Mouse (Mus musculus): Measurements from ENCODE around the gene Nalcn. TPM values are rescaled to one million over a fixed set of nuclear protein-coding genes. Genes with fewer than 3 reads are reported as not detected.
"Not testable (repeated sequence)": the region's sequence is repeated elsewhere in the genome, so short reads cannot be mapped to it uniquely, and the experiment has no call there.

Nalcn gene
- not detected in 2 replicates for polyA plus RNA-seq (2012; ENCODE audit: insufficient read depth, insufficient read length, missing spikeins)

DNA sequence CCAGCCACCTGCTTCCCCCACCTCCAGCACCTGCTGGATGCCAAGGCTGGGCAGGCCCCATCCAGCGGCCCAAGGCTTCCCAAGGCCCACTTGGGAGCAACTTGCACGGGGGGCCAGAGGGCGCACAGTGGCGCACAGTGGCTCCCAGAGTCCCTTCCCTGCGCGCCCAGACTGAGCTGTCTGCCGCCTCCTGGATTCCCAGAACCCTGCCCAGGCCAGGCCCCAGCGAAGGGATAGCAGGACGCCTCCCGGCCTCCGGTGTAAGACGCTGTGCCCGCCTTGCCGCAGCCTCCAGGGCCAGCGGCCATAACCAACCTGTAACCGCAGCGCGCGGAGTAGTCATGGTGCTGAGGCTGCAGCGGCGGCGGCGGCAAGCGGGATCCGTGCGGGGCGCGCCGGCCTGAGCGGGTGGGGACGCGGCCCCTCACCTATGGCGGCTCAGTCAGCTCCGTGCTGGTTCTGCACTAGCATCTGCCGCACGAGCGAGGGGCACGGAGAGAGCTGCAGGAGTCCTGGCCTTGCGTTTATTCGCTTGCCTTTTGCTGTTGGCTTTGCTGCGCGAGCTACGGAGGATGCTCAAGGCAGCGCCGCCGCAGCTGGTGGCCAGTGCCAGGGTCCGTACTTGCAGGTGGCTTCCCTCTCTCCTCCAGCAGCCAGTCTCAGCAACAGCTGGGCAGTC lies at the start of gene Nalcn:
TSS of gene Nalcn (minus strand) at position 644 of the 679 bp plus-strand sequence.
- Histone ChIP-seq H3K4me3 (ENCODE audit: insufficient read depth, low read depth, low read length) (peak within 1 kb of the TSS; percentile 18; the same call in 1 of the 2 replicates), H3K4me1 (ENCODE audit: control insufficient read depth, insufficient read depth, insufficient read length, low read length) (no peaks in the 10 kb centered on the region), H3K27ac (replicated peaks; ENCODE audit: low read depth, low read length) (no peak within 1 kb of the TSS)

DNA sequence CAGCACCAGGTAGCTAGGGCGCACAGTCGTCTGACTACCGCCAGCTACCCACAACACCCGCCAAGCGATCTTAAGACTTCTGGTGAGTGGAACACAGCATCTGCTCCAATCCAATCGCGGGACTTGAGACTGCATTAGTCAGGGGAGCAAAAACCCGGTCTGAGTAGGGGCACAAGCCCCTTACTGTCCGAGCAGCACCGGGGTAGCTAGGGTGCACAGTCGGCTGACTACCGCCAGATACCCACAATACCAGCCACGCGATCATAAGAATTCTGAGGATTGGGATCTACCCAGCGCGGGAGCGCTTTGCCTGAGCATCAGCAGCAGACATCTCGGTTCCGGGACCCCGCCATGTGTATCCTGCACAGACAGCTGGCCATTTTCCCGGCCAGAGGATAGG lies 44.1 kb upstream of the Nalcn start:
- H3K4me1 ChIP-seq (ENCODE audit: control insufficient read depth, insufficient read depth, insufficient read length, low read length); H3K4me3 ChIP-seq (ENCODE audit: insufficient read depth, low read depth, low read length); H3K27ac ChIP-seq (replicated peaks; ENCODE audit: low read depth, low read length): not testable (repeated sequence)

GRCm38 (mm10) chr14:123664451-123664850 lies 37.5 kb upstream of the Nalcn start:
- Histone ChIP-seq H3K4me3 (ENCODE audit: insufficient read depth, low read depth, low read length) (no peak overlapping the region), H3K27ac (replicated peaks; ENCODE audit: low read depth, low read length) (no peak overlapping the region), H3K4me1 (ENCODE audit: control insufficient read depth, insufficient read depth, insufficient read length, low read length) (no peaks in the 10 kb centered on the region)

DNA sequence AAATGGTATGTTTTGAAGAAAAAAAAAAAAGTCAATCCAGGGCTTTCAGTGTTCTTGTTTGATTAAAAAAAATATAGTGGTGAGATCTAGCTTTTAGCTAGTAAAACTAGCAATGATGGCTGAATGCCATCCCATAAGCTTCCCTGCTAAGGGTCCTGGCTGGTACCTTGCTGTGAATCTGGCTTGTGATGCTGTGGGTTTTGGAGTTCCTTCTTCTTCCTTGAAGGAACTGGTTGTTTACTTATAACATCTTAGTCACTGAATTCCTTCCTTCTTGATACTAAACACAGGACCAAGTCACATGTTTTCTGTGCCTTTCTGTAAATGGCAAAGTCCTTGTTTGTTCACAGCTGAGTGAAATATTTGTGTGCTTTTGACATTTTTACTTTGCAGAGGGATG lies 36.3 kb upstream of the Nalcn start:
- H3K27ac ChIP-seq (replicated peaks; ENCODE audit: low read depth, low read length), result no peak overlapping the region
- no peaks in the 10 kb centered on the region for H3K4me1 ChIP-seq (ENCODE audit: control insufficient read depth, insufficient read depth, insufficient read length, low read length)
- H3K4me3 ChIP-seq (ENCODE audit: insufficient read depth, low read depth, low read length), result no peak overlapping the region

DNA sequence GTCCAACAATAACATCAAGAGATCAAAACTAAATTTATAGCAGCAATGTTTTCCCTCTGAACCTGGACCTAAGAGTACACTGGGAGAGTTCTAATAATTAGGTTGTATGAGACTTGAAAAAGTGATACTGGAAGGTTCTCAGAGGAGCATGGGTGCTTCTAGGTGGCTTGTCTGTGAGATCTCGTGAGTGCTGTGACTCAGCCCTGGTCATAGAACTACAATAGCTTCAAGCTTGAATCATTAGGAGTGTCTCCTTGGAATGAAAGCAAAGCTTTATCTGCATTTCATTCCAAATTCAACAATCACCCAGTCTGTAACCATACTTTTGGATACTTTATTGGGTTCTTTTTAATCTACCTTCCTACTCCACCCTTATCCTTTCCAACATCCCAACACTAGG lies 35.4 kb upstream of the Nalcn start:
- Histone ChIP-seq H3K27ac (replicated peaks; ENCODE audit: low read depth, low read length) (no peak overlapping the region), H3K4me1 (ENCODE audit: control insufficient read depth, insufficient read depth, insufficient read length, low read length) (no peaks in the 10 kb centered on the region), H3K4me3 (ENCODE audit: insufficient read depth, low read depth, low read length) (no peak overlapping the region)

- Histone ChIP-seq H3K27ac (replicated peaks; ENCODE audit: low read depth, low read length) (no peak overlapping the region), H3K4me3 (ENCODE audit: insufficient read depth, low read depth, low read length) (no peak overlapping the region)
These were observed 34.1 kb upstream of the Nalcn start for GRCm38 (mm10) chr14:123661091-123661491.

GRCm38 (mm10) chr14:123659921-123660385 lies 33.0 kb upstream of the Nalcn start, which contains the start of gene Itgbl1:
TSS of gene Itgbl1 (plus strand) at chr14:123659971.
- H3K27ac ChIP-seq (replicated peaks; ENCODE audit: low read depth, low read length), result no peak within 1 kb of the TSS
- H3K4me3 ChIP-seq (ENCODE audit: insufficient read depth, low read depth, low read length), result no peak within 1 kb of the TSS
- H3K4me1 ChIP-seq (ENCODE audit: control insufficient read depth, insufficient read depth, insufficient read length, low read length), result no peaks in the 10 kb centered on the region

More at GRCm38 (mm10) chr14:123661091-123661491, 34.1 kb upstream of the Nalcn start:
- H3K4me1 ChIP-seq (ENCODE audit: control insufficient read depth, insufficient read depth, insufficient read length, low read length), result no peaks in the 10 kb centered on the region

DNA sequence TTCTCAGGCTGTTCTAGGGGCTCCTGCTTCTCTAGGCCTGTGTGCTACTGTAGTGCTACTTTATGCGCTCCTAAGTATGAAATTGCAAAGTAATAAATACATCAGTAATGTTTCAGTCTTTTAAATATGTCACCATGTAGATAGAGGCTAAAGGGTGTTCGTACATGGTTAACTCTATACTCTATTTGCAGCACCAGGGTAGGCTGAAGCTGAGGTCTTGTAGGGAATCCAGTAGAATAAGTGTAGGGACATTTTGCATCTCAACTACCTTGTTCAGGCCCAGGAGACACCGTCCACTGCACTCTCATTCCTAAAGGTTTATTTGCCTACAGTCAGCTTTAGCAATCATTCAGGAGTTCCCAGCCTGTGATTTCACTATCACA lies 227 bp upstream of the Nalcn start:
- Histone ChIP-seq H3K4me3 (ENCODE audit: insufficient read depth, low read depth, low read length) (no peak overlapping the region), H3K27ac (replicated peaks; ENCODE audit: low read depth, low read length) (no peak overlapping the region)

DNA sequence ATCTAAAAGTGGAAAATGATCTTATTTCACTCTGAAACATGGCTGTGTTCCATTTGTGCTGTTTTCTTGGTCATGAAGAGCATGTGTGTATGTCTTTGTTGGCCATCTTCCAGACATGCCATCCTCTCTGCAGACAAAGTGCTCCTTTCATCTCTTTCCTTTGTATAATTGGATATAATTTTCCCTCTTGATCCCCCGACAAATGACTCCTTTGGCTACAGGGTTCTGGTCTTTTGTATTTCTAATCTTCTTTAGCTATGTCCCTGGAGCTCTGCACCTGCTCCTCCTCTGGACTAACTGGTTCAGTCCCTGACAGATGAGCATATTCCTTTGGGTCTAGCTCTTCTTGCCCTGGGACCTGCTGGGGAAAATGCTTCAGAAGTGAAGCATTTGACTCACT lies 4.0 kb downstream of the Nalcn start:
- Histone ChIP-seq H3K4me3 (ENCODE audit: insufficient read depth, low read depth, low read length) (no peak overlapping the region), H3K4me1 (ENCODE audit: control insufficient read depth, insufficient read depth, insufficient read length, low read length) (no peaks in the 10 kb centered on the region), H3K27ac (replicated peaks; ENCODE audit: low read depth, low read length) (no peak overlapping the region)

More for the DNA sequence above, 227 bp upstream of the Nalcn start:
- H3K4me1 ChIP-seq (ENCODE audit: control insufficient read depth, insufficient read depth, insufficient read length, low read length), result no peaks in the 10 kb centered on the region

GRCm38 (mm10) chr14:123595265-123595664 lies 31.7 kb downstream of the Nalcn start:
- no peaks in the 10 kb centered on the region for H3K4me1 ChIP-seq (ENCODE audit: control insufficient read depth, insufficient read depth, insufficient read length, low read length)
- no peak overlapping the region for H3K4me3 ChIP-seq (ENCODE audit: insufficient read depth, low read depth, low read length)
- H3K27ac ChIP-seq (replicated peaks; ENCODE audit: low read depth, low read length), result no peak overlapping the region

DNA sequence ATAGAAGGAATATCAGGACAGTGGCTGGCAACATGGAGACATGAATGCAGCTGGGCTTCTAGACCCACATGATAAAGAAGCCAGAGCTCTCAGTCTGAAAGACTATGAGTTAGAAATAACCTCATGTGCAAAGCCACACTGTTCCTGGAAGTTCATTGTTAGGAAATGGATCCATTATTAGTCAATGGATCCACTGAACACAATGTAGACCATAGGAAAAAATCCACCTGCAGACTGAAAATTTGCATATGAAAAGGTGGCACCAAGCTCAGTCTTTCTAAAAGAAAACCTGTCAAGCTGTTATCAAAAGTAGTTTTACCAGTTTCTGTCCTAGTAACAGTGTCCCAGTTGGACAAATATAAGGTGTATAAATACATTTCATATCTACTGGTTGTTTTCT lies 39.5 kb downstream of the Nalcn start:
- Histone ChIP-seq H3K4me3 (ENCODE audit: insufficient read depth, low read depth, low read length) (no peak overlapping the region), H3K4me1 (ENCODE audit: control insufficient read depth, insufficient read depth, insufficient read length, low read length) (no peaks in the 10 kb centered on the region), H3K27ac (replicated peaks; ENCODE audit: low read depth, low read length) (no peak overlapping the region)

GRCm38 (mm10) chr14:123582433-123582832 lies 44.5 kb downstream of the Nalcn start:
- H3K4me3 ChIP-seq (ENCODE audit: insufficient read depth, low read depth, low read length), result no peak overlapping the region
- H3K27ac ChIP-seq (replicated peaks; ENCODE audit: low read depth, low read length), result no peak overlapping the region
- no peaks in the 10 kb centered on the region for H3K4me1 ChIP-seq (ENCODE audit: control insufficient read depth, insufficient read depth, insufficient read length, low read length)

GRCm38 (mm10) chr14:123575356-123575755 lies 51.6 kb downstream of the Nalcn start:
- H3K27ac ChIP-seq (replicated peaks; ENCODE audit: low read depth, low read length), result no peak overlapping the region
- H3K4me3 ChIP-seq (ENCODE audit: insufficient read depth, low read depth, low read length), result no peak overlapping the region
- H3K4me1 ChIP-seq (ENCODE audit: control insufficient read depth, insufficient read depth, insufficient read length, low read length), result no peaks in the 10 kb centered on the region

- H3K4me3 ChIP-seq (ENCODE audit: insufficient read depth, low read depth, low read length), result no peak overlapping the region
- H3K27ac ChIP-seq (replicated peaks; ENCODE audit: low read depth, low read length), result no peak overlapping the region
- H3K4me1 ChIP-seq (ENCODE audit: control insufficient read depth, insufficient read depth, insufficient read length, low read length), result no peaks in the 10 kb centered on the region
These were observed 52.0 kb downstream of the Nalcn start for GRCm38 (mm10) chr14:123574936-123575335.

DNA sequence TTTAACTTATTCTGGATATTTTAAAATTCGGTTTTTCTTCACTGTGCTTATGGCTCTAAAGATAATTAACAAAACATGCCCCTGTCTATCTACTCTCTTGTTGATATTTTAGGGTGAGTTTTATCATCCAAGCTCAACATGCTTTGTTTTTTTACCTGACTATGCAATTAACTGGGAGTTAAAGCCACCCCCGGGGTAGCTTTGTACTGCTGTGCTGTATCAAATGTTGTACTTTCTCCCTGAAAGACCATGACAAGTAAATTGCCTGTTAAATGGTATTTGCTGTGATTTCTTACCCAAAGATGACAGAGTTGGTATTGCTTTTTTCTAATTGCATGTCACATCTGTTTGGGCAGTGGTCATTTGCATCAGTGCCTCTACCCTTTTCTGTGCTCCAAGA lies 60.3 kb downstream of the Nalcn start:
- H3K4me1 ChIP-seq (ENCODE audit: control insufficient read depth, insufficient read depth, insufficient read length, low read length), result no peaks in the 10 kb centered on the region
- no peak overlapping the region for H3K4me3 ChIP-seq (ENCODE audit: insufficient read depth, low read depth, low read length)

GRCm38 (mm10) chr14:123555533-123555932 lies 71.4 kb downstream of the Nalcn start:
- H3K4me3 ChIP-seq (ENCODE audit: insufficient read depth, low read depth, low read length), result no peak overlapping the region
- H3K27ac ChIP-seq (replicated peaks; ENCODE audit: low read depth, low read length), result no peak overlapping the region
- no peaks in the 10 kb centered on the region for H3K4me1 ChIP-seq (ENCODE audit: control insufficient read depth, insufficient read depth, insufficient read length, low read length)

More for the DNA sequence above, 60.3 kb downstream of the Nalcn start:
- H3K27ac ChIP-seq (replicated peaks; ENCODE audit: low read depth, low read length), result no peak overlapping the region

Measured in brown adipose tissue, adult 24 weeks (tissue).